Mouse (Mus musculus): ENCODE measurements around the gene Ccdc155. TPM values are rescaled to one million over a fixed set of nuclear protein-coding genes. Genes with fewer than 3 reads are reported as not detected.
A peak's percentile ranks its signal among the peaks of the same experiment; 100 is the strongest.

Gene Ccdc155
- total and polyA plus RNA-seq, 3 experiments = not detected

GRCm38 (mm10) chr7:45137171-45138006 is 67.3 kb downstream of the Ccdc155 start:
- Histone ChIP-seq H3K36me3 (replicated peaks) (peaks cover 48% of the 10 kb centered on the region), H3K27me3 (ENCODE audit: insufficient read depth, low read length) (no peaks in the 10 kb centered on the region), H3K4me1 (ENCODE audit: insufficient read depth, low read depth, low read length) (peaks cover 87% of the 10 kb centered on the region), H3K4me3 (ENCODE audit: low read depth, low read length) (peak overlapping the region; percentile 71; the same call in 1 of the 2 replicates), H3K9me3 (replicated peaks) (peaks cover 3% of the 10 kb centered on the region; the same call in 1 of the 2 replicates)
- ATAC-seq (ENCODE audit: extremely low read depth, insufficient number of reproducible peaks, low FRiP score, poor library complexity, severe bottlenecking) = peak; percentile 74
- DNase-seq (ENCODE audit: low spot score) = peak; percentile 83
- TF ChIP-seq GATA2 (IDR thresholded peaks at IDR 0.05; ENCODE audit: borderline replicate concordance, low read depth, low read length) = no peak
- peak; percentile 93 for TF ChIP-seq TAL1 (conservative IDR thresholded peaks at IDR 0.05; ENCODE audit: low read depth, low read length)

GRCm38 (mm10) chr7:45135993-45136567 is 68.6 kb downstream of the Ccdc155 start, which contains the start of the genes Gm45713 and Flt3l:
Gene Gm45713 (minus strand): TSS chr7:45136231.
Gene Flt3l (minus strand): TSS chr7:45136432.
- H3K4me3 ChIP-seq (ENCODE audit: low read depth, low read length) = peak within 1 kb of the TSS; percentile 71
- peaks cover 3% of the 10 kb centered on the region; the same call in 1 of the 2 replicates for H3K9me3 ChIP-seq (replicated peaks)
- DNase-seq (ENCODE audit: low spot score) = peak; percentile 86
- TF ChIP-seq POLR2AphosphoS5 (IDR thresholded peaks at IDR 0.05; ENCODE audit: insufficient replicate concordance, low read depth, low read length) (no peak), CTCF (IDR thresholded peaks at IDR 0.05; ENCODE audit: low read depth, low read length) (peak; percentile 89), GATA2 (IDR thresholded peaks at IDR 0.05; ENCODE audit: borderline replicate concordance, low read depth, low read length) (no peak), GATA1 (IDR thresholded peaks at IDR 0.05; ENCODE audit: borderline replicate concordance, low read length) (no peak), TAL1 (conservative IDR thresholded peaks at IDR 0.05; ENCODE audit: low read depth, low read length) (no peak)
- peak; percentile 24 for ATAC-seq (ENCODE audit: extremely low read depth, insufficient number of reproducible peaks, low FRiP score, poor library complexity, severe bottlenecking)
- H3K27me3 ChIP-seq (ENCODE audit: insufficient read depth, low read length) = no peaks in the 10 kb centered on the region
- peaks cover 86% of the 10 kb centered on the region for H3K4me1 ChIP-seq (ENCODE audit: insufficient read depth, low read depth, low read length)
- H3K36me3 ChIP-seq (replicated peaks) = peaks cover 48% of the 10 kb centered on the region

- no peaks in the 10 kb centered on the region for H3K27me3 ChIP-seq (ENCODE audit: insufficient read depth, low read length)
- H3K4me3 ChIP-seq (ENCODE audit: low read depth, low read length) = peak overlapping the region; percentile 71
- H3K36me3 ChIP-seq (replicated peaks) = peaks cover 48% of the 10 kb centered on the region
- peaks cover 87% of the 10 kb centered on the region for H3K4me1 ChIP-seq (ENCODE audit: insufficient read depth, low read depth, low read length)
- no peak for TF ChIP-seq TAL1 (conservative IDR thresholded peaks at IDR 0.05; ENCODE audit: low read depth, low read length)
- 0 out of 2 replicates have a peak, but pooled peaks have one; percentile 88 for TF ChIP-seq GATA2 (IDR thresholded peaks at IDR 0.05; ENCODE audit: borderline replicate concordance, low read depth, low read length)
- peaks cover 3% of the 10 kb centered on the region; the same call in 1 of the 2 replicates for H3K9me3 ChIP-seq (replicated peaks)
- ATAC-seq (ENCODE audit: extremely low read depth, insufficient number of reproducible peaks, low FRiP score, poor library complexity, severe bottlenecking) (no peak), DNase-seq (ENCODE audit: low spot score) (no peak)
Observed at GRCm38 (mm10) chr7:45135370-45135769, 69.3 kb downstream of the Ccdc155 start.

GRCm38 (mm10) chr7:45134544-45135026 is 70.1 kb downstream of the Ccdc155 start:
- Histone ChIP-seq H3K4me1 (ENCODE audit: insufficient read depth, low read depth, low read length) (peaks cover 87% of the 10 kb centered on the region), H3K36me3 (replicated peaks) (peaks cover 45% of the 10 kb centered on the region), H3K4me3 (ENCODE audit: low read depth, low read length) (peak overlapping the region; percentile 71), H3K9me3 (replicated peaks) (peaks cover 3% of the 10 kb centered on the region; the same call in 1 of the 2 replicates), H3K27me3 (ENCODE audit: insufficient read depth, low read length) (no peaks in the 10 kb centered on the region)
- ATAC-seq (ENCODE audit: extremely low read depth, insufficient number of reproducible peaks, low FRiP score, poor library complexity, severe bottlenecking) (peak; percentile 37), DNase-seq (ENCODE audit: low spot score) (no peak)
- TF ChIP-seq TAL1 (conservative IDR thresholded peaks at IDR 0.05; ENCODE audit: low read depth, low read length) = no peak
- no peak for TF ChIP-seq POLR2AphosphoS5 (IDR thresholded peaks at IDR 0.05; ENCODE audit: insufficient replicate concordance, low read depth, low read length)
- no peak for TF ChIP-seq GATA2 (IDR thresholded peaks at IDR 0.05; ENCODE audit: borderline replicate concordance, low read depth, low read length)
- no peak for TF ChIP-seq CTCF (IDR thresholded peaks at IDR 0.05; ENCODE audit: low read depth, low read length)
- TF ChIP-seq GATA1 (IDR thresholded peaks at IDR 0.05; ENCODE audit: borderline replicate concordance, low read length) = no peak

Other genes with a start within 250 kb of the Ccdc155 start
Only the 20 nearest of the 35 such genes appear.
- gene Nosip, start 142.5 kb downstream of the Ccdc155 start, total RNA-seq (2014; fragmentation: Nextera tagmentation) = 43.6 and 49.1 TPM in 2 replicates
- gene Nosip, start 142.5 kb downstream of the Ccdc155 start, total RNA-seq (2017) = 38.9 and 49.4 TPM in 2 replicates
- gene Nosip, start 142.5 kb downstream of the Ccdc155 start, polyA plus RNA-seq (2012) = 104 and 110 TPM in 2 replicates
- gene Prrg2, start 142.2 kb downstream of the Ccdc155 start, total RNA-seq (2014; fragmentation: Nextera tagmentation) = 11.5 and 17.8 TPM in 2 replicates
- 6.8 and 9.5 TPM in 2 replicates for gene Prrg2, start 142.2 kb downstream of the Ccdc155 start, total RNA-seq (2017)
- 34.7 and 38.8 TPM in 2 replicates for gene Prrg2, start 142.2 kb downstream of the Ccdc155 start, polyA plus RNA-seq (2012)
- gene Rcn3, start 112.7 kb downstream of the Ccdc155 start, total RNA-seq (2014; fragmentation: Nextera tagmentation) = 0.49 TPM in 1 of 2 replicates, not detected in the other
- not detected in 2 replicates for gene Rcn3, start 112.7 kb downstream of the Ccdc155 start, total RNA-seq (2017)
- 0.31 and 0.33 TPM in 2 replicates for gene Rcn3, start 112.7 kb downstream of the Ccdc155 start, polyA plus RNA-seq (2012)
- gene Fcgrt, start 101.0 kb downstream of the Ccdc155 start, total RNA-seq (2014; fragmentation: Nextera tagmentation) = not detected in 2 replicates
- gene Fcgrt, start 101.0 kb downstream of the Ccdc155 start, total RNA-seq (2017) = not detected in 2 replicates
- not detected in 2 replicates for gene Fcgrt, start 101.0 kb downstream of the Ccdc155 start, polyA plus RNA-seq (2012)
- 916 and 1,000 TPM in 2 replicates for gene Rps11, start 80.5 kb downstream of the Ccdc155 start, total RNA-seq (2014; fragmentation: Nextera tagmentation)
- gene Rps11, start 80.5 kb downstream of the Ccdc155 start, total RNA-seq (2017) = 1,298 and 1,329 TPM in 2 replicates
- gene Rps11, start 80.5 kb downstream of the Ccdc155 start, polyA plus RNA-seq (2012) = 151 and 217 TPM in 2 replicates
- gene Rpl13a, start 76.1 kb downstream of the Ccdc155 start, total RNA-seq (2014; fragmentation: Nextera tagmentation) = 1,386 and 1,478 TPM in 2 replicates
- 2,356 and 2,406 TPM in 2 replicates for gene Rpl13a, start 76.1 kb downstream of the Ccdc155 start, total RNA-seq (2017)
- 5,469 and 6,084 TPM in 2 replicates for gene Rpl13a, start 76.1 kb downstream of the Ccdc155 start, polyA plus RNA-seq (2012)
- gene Gm45713, start 68.7 kb downstream of the Ccdc155 start, total RNA-seq (2014; fragmentation: Nextera tagmentation) = not detected in 2 replicates
- 0.16 and 0.23 TPM in 2 replicates for gene Gm45713, start 68.7 kb downstream of the Ccdc155 start, total RNA-seq (2017)
- 1.0 and 1.3 TPM in 2 replicates for gene Gm45713, start 68.7 kb downstream of the Ccdc155 start, polyA plus RNA-seq (2012)
- 75.7 and 76.5 TPM in 2 replicates for gene Flt3l, start 68.5 kb downstream of the Ccdc155 start, total RNA-seq (2014; fragmentation: Nextera tagmentation)
- gene Flt3l, start 68.5 kb downstream of the Ccdc155 start, total RNA-seq (2017) = 41.0 and 48.6 TPM in 2 replicates
- gene Flt3l, start 68.5 kb downstream of the Ccdc155 start, polyA plus RNA-seq (2012) = 31.7 and 38.8 TPM in 2 replicates
- 82.8 and 124 TPM in 2 replicates for gene Pih1d1, start 50.6 kb downstream of the Ccdc155 start, total RNA-seq (2014; fragmentation: Nextera tagmentation)
- 60.9 and 68.4 TPM in 2 replicates for gene Pih1d1, start 50.6 kb downstream of the Ccdc155 start, total RNA-seq (2017)
- gene Pih1d1, start 50.6 kb downstream of the Ccdc155 start, polyA plus RNA-seq (2012) = 46.4 TPM in 2 replicates
- gene Aldh16a1, start 50.3 kb downstream of the Ccdc155 start, total RNA-seq (2014; fragmentation: Nextera tagmentation) = 19.6 and 26.3 TPM in 2 replicates
- 33.8 and 34.7 TPM in 2 replicates for gene Aldh16a1, start 50.3 kb downstream of the Ccdc155 start, total RNA-seq (2017)
- 110 and 133 TPM in 2 replicates for gene Aldh16a1, start 50.3 kb downstream of the Ccdc155 start, polyA plus RNA-seq (2012)
- not detected in 2 replicates for gene Slc17a7, start 40.9 kb downstream of the Ccdc155 start, total RNA-seq (2014; fragmentation: Nextera tagmentation)
- 0.06 and 0.11 TPM in 2 replicates for gene Slc17a7, start 40.9 kb downstream of the Ccdc155 start, total RNA-seq (2017)
- 0.02 and 0.08 TPM in 2 replicates for gene Slc17a7, start 40.9 kb downstream of the Ccdc155 start, polyA plus RNA-seq (2012)
- not detected in 2 replicates for gene Gfy, start 25.3 kb downstream of the Ccdc155 start, total RNA-seq (2014; fragmentation: Nextera tagmentation)
- gene Gfy, start 25.3 kb downstream of the Ccdc155 start, total RNA-seq (2017) = 0.05 and 0.06 TPM in 2 replicates
- gene Gfy, start 25.3 kb downstream of the Ccdc155 start, polyA plus RNA-seq (2012) = not detected in 2 replicates
- not detected in 2 replicates for gene Pth2, start 23.9 kb downstream of the Ccdc155 start, total RNA-seq (2014; fragmentation: Nextera tagmentation)
- gene Pth2, start 23.9 kb downstream of the Ccdc155 start, total RNA-seq (2017) = not detected in 2 replicates
- not detected in 2 replicates for gene Pth2, start 23.9 kb downstream of the Ccdc155 start, polyA plus RNA-seq (2012)
- not detected in 2 replicates for gene Dkkl1, start 7.3 kb upstream of the Ccdc155 start, total RNA-seq (2014; fragmentation: Nextera tagmentation)
- gene Dkkl1, start 7.3 kb upstream of the Ccdc155 start, total RNA-seq (2017) = 0.11 TPM in 1 of 2 replicates, not detected in the other
- gene Dkkl1, start 7.3 kb upstream of the Ccdc155 start, polyA plus RNA-seq (2012) = not detected in 2 replicates
- not detected in 2 replicates for gene Tead2, start 10.9 kb upstream of the Ccdc155 start, total RNA-seq (2014; fragmentation: Nextera tagmentation)
- gene Tead2, start 10.9 kb upstream of the Ccdc155 start, total RNA-seq (2017) = 0.38 TPM in 1 of 2 replicates, not detected in the other
- gene Tead2, start 10.9 kb upstream of the Ccdc155 start, polyA plus RNA-seq (2012) = not detected in 2 replicates
- 167 and 172 TPM in 2 replicates for gene Cd37, start 34.2 kb upstream of the Ccdc155 start, total RNA-seq (2014; fragmentation: Nextera tagmentation)
- gene Cd37, start 34.2 kb upstream of the Ccdc155 start, total RNA-seq (2017) = 47.3 and 48.7 TPM in 2 replicates
- 51.2 and 75.3 TPM in 2 replicates for gene Cd37, start 34.2 kb upstream of the Ccdc155 start, polyA plus RNA-seq (2012)
- not detected in 2 replicates for gene Slc6a16, start 36.2 kb upstream of the Ccdc155 start, total RNA-seq (2014; fragmentation: Nextera tagmentation)
- 0.12 and 0.27 TPM in 2 replicates for gene Slc6a16, start 36.2 kb upstream of the Ccdc155 start, total RNA-seq (2017)
- not detected in 2 replicates for gene Slc6a16, start 36.2 kb upstream of the Ccdc155 start, polyA plus RNA-seq (2012)
- gene Slc6a21, start 72.6 kb upstream of the Ccdc155 start, total RNA-seq (2014; fragmentation: Nextera tagmentation) = not detected in 2 replicates
- 0.23 and 0.38 TPM in 2 replicates for gene Slc6a21, start 72.6 kb upstream of the Ccdc155 start, total RNA-seq (2017)
- not detected in 2 replicates for gene Slc6a21, start 72.6 kb upstream of the Ccdc155 start, polyA plus RNA-seq (2012)
- gene Trpm4, start 128.9 kb upstream of the Ccdc155 start, total RNA-seq (2014; fragmentation: Nextera tagmentation) = not detected in 2 replicates
- gene Trpm4, start 128.9 kb upstream of the Ccdc155 start, total RNA-seq (2017) = 0.23 and 0.49 TPM in 2 replicates
- 0.11 and 0.21 TPM in 2 replicates for gene Trpm4, start 128.9 kb upstream of the Ccdc155 start, polyA plus RNA-seq (2012)
- not detected in 2 replicates for gene Hrc, start 130.4 kb upstream of the Ccdc155 start, total RNA-seq (2014; fragmentation: Nextera tagmentation)
- gene Hrc, start 130.4 kb upstream of the Ccdc155 start, total RNA-seq (2017) = 0.06 and 0.16 TPM in 2 replicates
- gene Hrc, start 130.4 kb upstream of the Ccdc155 start, polyA plus RNA-seq (2012) = not detected in 2 replicates